Mouse (Mus musculus) cerebellum, adult 2 months (tissue): ENCODE measurements around the gene Galnt7.

Experiments
- CTCF ChIP-seq: fragments of 200-500 bp; IDR thresholded peaks from 2 replicates; pipeline ENCODE4 v1.5.1; 2011; ENCODE audit warnings: low read depth, mild to moderate bottlenecking, control low read depth, low read length, moderate library complexity, borderline replicate concordance; ENCODE audit not compliant: insufficient read depth
- POLR2A ChIP-seq: fragments of 200-500 bp; IDR thresholded peaks from 2 replicates; pipeline ENCODE4 v1.6.1; 2011; ENCODE audit warnings: low read length, control low read depth, borderline replicate concordance; ENCODE audit not compliant: insufficient read depth

DNA sequence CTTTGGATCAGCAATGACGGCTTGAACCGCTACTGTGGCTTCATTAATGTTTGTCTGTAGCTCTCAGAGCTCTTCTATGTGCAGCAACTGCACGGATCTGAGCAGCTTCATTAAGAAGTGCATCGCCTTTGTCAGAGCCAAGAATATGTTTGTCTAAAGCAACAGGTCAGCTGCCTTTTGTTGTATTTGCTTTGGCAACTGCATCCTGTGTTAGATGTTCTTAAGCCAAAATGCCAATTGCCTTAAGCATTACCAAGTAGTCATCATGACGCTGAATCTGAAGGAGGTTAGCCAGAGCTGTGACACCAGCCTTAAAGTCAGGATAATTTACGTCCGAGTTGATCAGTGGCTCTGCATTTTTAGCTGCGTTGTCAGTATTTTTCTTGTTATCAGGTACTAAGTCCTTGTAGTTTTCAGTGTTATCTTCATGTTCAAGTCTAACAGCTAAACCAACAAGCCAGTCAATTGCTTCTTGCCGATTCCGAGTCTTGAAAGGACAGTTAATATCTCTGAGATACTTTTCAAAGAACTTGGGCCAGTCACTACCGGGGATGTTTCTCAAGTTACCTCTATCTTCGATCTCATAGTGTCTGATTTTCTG, 132.5 kb downstream of the Galnt7 start:
- TF ChIP-seq CTCF (no peak), POLR2A (no peak)
